Mouse (Mus musculus) forebrain, embryonic 12.5 days (tissue): ENCODE data around the gene Fryl. TPM values are rescaled to one million over a fixed set of nuclear protein-coding genes. Genes with fewer than 3 reads are reported as not detected.

ENCODE experiments used
- ATAC-seq: fragments of 200-750 bp; cut with Nextera tagmentation; 2 replicates; pipeline ENCODE4 v1.8.0; 2017; ENCODE audit warnings: moderate TSS enrichment; ENCODE audit not compliant: low FRiP score
- H3K27ac ChIP-seq: fragments of 300-500 bp; sonication (generic); 2 replicates; pipeline ENCODE4 v1.5.1; 2016; ENCODE audit warnings: mild to moderate bottlenecking
- H3K27me3 ChIP-seq: fragments of 300-500 bp; sonication (generic); 2 replicates; pipeline ENCODE4 v1.6.1; 2016; ENCODE audit warnings: mild to moderate bottlenecking
- H3K36me3 ChIP-seq: fragments of 300-500 bp; sonication (generic); replicated peaks from 2 replicates; pipeline ENCODE4 v1.6.1; 2016; ENCODE audit warnings: mild to moderate bottlenecking
- H3K4me1 ChIP-seq: fragments of 300-500 bp; sonication (generic); 2 replicates; pipeline ENCODE4 v1.6.1; 2016
- H3K4me2 ChIP-seq: fragments of 300-500 bp; sonication (generic); 2 replicates; pipeline ENCODE4 v1.6.1; 2016; ENCODE audit warnings: mild to moderate bottlenecking, moderate library complexity
- H3K4me3 ChIP-seq: fragments of 300-500 bp; sonication (generic); replicated peaks from 2 replicates; pipeline ENCODE4 v1.5.1; 2016; ENCODE audit warnings: mild to moderate bottlenecking
- H3K9ac ChIP-seq: fragments of 300-500 bp; sonication (generic); 2 replicates; pipeline ENCODE4 v1.6.1; 2016; ENCODE audit warnings: mild to moderate bottlenecking
- H3K9me3 ChIP-seq: fragments of 300-500 bp; sonication (generic); 2 replicates; pipeline ENCODE4 v1.6.1; 2016
- WGBS: fragments of 180-500 bp; shearing (Covaris S2); methylation state at CpG from one replicate; pipeline ENCODE4 v1.1.7; 2016; 5-methylcytosine and 5-hydroxymethylcytosine counted together
- polyA plus RNA-seq: library from polyadenylated mRNA; unstranded; fragments of >200 nt; fragmentation: Nextera tagmentation; extraction: Ambion mirVana; gene quantifications from 2 replicates; pipeline ENCODE4 v1.2.1, GENCODE M21; 2016

Gene Fryl
- polyA plus RNA-seq, 1 experiment from 2014 or later: 53.4 TPM

GRCm38 (mm10) chr5:73185424-73185823, 71.0 kb downstream of the Fryl start:
- no peak overlapping the region for H3K9ac ChIP-seq
- WGBS: 92% methylated on average over 4 of the region's 4 CpGs

GRCm38 (mm10) chr5:73182701-73183447, 73.5 kb downstream of the Fryl start:
- H3K4me3 ChIP-seq: no peak overlapping the region
- H3K9me3 ChIP-seq: no peaks in the 10 kb centered on the region
- ATAC-seq: no peak
- H3K9ac ChIP-seq: no peak overlapping the region
- no peak overlapping the region for H3K27ac ChIP-seq
- no peaks in the 10 kb centered on the region for H3K36me3 ChIP-seq
- no peak overlapping the region for H3K4me2 ChIP-seq
- WGBS: 92% methylated on average over 12 of the region's 12 CpGs
- no peaks in the 10 kb centered on the region for H3K4me1 ChIP-seq
- H3K27me3 ChIP-seq: no peaks in the 10 kb centered on the region

More at GRCm38 (mm10) chr5:73185424-73185823, 71.0 kb downstream of the Fryl start:
- no peak overlapping the region for H3K4me2 ChIP-seq
- no peak for ATAC-seq
- 0 out of 2 replicates have a peak, but pooled peaks cover 3% of the 10 kb centered on the region for H3K4me1 ChIP-seq
- H3K9me3 ChIP-seq: no peaks in the 10 kb centered on the region
- no peak overlapping the region for H3K27ac ChIP-seq
- H3K36me3 ChIP-seq: peaks cover 3% of the 10 kb centered on the region; the same call in 1 of the 2 replicates
- no peak overlapping the region for H3K4me3 ChIP-seq
- no peaks in the 10 kb centered on the region for H3K27me3 ChIP-seq

GRCm38 (mm10) chr5:73182191-73182590, 74.2 kb downstream of the Fryl start:
- Histone ChIP-seq H3K4me2 (no peak overlapping the region), H3K36me3 (no peaks in the 10 kb centered on the region), H3K27me3 (no peaks in the 10 kb centered on the region), H3K4me3 (no peak overlapping the region), H3K9ac (no peak overlapping the region), H3K4me1 (no peaks in the 10 kb centered on the region), H3K9me3 (no peaks in the 10 kb centered on the region), H3K27ac (no peak overlapping the region)
- ATAC-seq: no peak
- 74% methylated on average over 9 of the region's 9 CpGs for WGBS

GRCm38 (mm10) chr5:73176294-73176693, 80.1 kb downstream of the Fryl start:
- no peak overlapping the region for H3K27ac ChIP-seq
- peaks cover 10% of the 10 kb centered on the region for H3K4me1 ChIP-seq
- no peak for ATAC-seq
- 77% methylated on average over 4 of the region's 4 CpGs for WGBS
- no peaks in the 10 kb centered on the region for H3K27me3 ChIP-seq
- no peak overlapping the region for H3K4me3 ChIP-seq
- no peaks in the 10 kb centered on the region for H3K9me3 ChIP-seq
- H3K9ac ChIP-seq: no peak overlapping the region
- no peak overlapping the region for H3K4me2 ChIP-seq
- no peaks in the 10 kb centered on the region for H3K36me3 ChIP-seq

GRCm38 (mm10) chr5:73175377-73176147, 80.9 kb downstream of the Fryl start:
- WGBS: 92% methylated on average over 12 of the region's 12 CpGs
- ATAC-seq: no peak
- no peaks in the 10 kb centered on the region for H3K36me3 ChIP-seq
- H3K27me3 ChIP-seq: no peaks in the 10 kb centered on the region
- H3K4me1 ChIP-seq: peaks cover 13% of the 10 kb centered on the region
- no peak overlapping the region for H3K4me3 ChIP-seq
- H3K9ac ChIP-seq: no peak overlapping the region
- H3K4me2 ChIP-seq: no peak overlapping the region
- no peaks in the 10 kb centered on the region for H3K9me3 ChIP-seq
- H3K27ac ChIP-seq: no peak overlapping the region

- 72% methylated on average over 12 of the region's 12 CpGs for WGBS
- H3K27ac ChIP-seq: no peak overlapping the region
- no peak overlapping the region for H3K4me3 ChIP-seq
- H3K9me3 ChIP-seq: no peaks in the 10 kb centered on the region
- no peak overlapping the region for H3K9ac ChIP-seq
- H3K4me1 ChIP-seq: peaks cover 24% of the 10 kb centered on the region
- no peak for ATAC-seq
- H3K27me3 ChIP-seq: no peaks in the 10 kb centered on the region
- H3K36me3 ChIP-seq: no peaks in the 10 kb centered on the region
- H3K4me2 ChIP-seq: no peak overlapping the region
These were observed 84.4 kb downstream of the Fryl start for GRCm38 (mm10) chr5:73171876-73172480.

GRCm38 (mm10) chr5:73171203-73171602, 85.2 kb downstream of the Fryl start:
- no peak overlapping the region for H3K27ac ChIP-seq
- no peaks in the 10 kb centered on the region for H3K9me3 ChIP-seq
- peaks cover 18% of the 10 kb centered on the region for H3K4me1 ChIP-seq
- no peak; the same call in 1 of the 2 replicates for ATAC-seq
- H3K27me3 ChIP-seq: no peaks in the 10 kb centered on the region
- no peak overlapping the region for H3K4me2 ChIP-seq
- WGBS: 54% methylated on average over 1 of the region's 1 CpGs
- H3K9ac ChIP-seq: no peak overlapping the region
- H3K4me3 ChIP-seq: no peak overlapping the region
- no peaks in the 10 kb centered on the region for H3K36me3 ChIP-seq

- no peak overlapping the region for H3K27ac ChIP-seq
- H3K4me1 ChIP-seq: peaks cover 23% of the 10 kb centered on the region
- no peak overlapping the region for H3K4me3 ChIP-seq
- no peak overlapping the region for H3K4me2 ChIP-seq
- H3K9me3 ChIP-seq: no peaks in the 10 kb centered on the region
- no peaks in the 10 kb centered on the region for H3K27me3 ChIP-seq
- no peak overlapping the region for H3K9ac ChIP-seq
- 64% methylated on average over 5 of the region's 5 CpGs for WGBS
- H3K36me3 ChIP-seq: no peaks in the 10 kb centered on the region
- no peak for ATAC-seq
These were observed 87.6 kb downstream of the Fryl start for GRCm38 (mm10) chr5:73168769-73169272.

GRCm38 (mm10) chr5:73167976-73168768, 88.2 kb downstream of the Fryl start:
- H3K4me1 ChIP-seq: peaks cover 28% of the 10 kb centered on the region
- H3K4me2 ChIP-seq: no peak overlapping the region
- H3K27ac ChIP-seq: peak overlapping the region; percentile 31; the same call in 1 of the 2 replicates

GRCm38 (mm10) chr5:73163970-73164369, 92.4 kb downstream of the Fryl start:
- 18% methylated on average over 6 of the region's 6 CpGs for WGBS
- H3K9me3 ChIP-seq: no peaks in the 10 kb centered on the region
- H3K4me3 ChIP-seq: no peak overlapping the region
- no peak overlapping the region for H3K4me2 ChIP-seq
- H3K27me3 ChIP-seq: no peaks in the 10 kb centered on the region
- H3K4me1 ChIP-seq: peaks cover 27% of the 10 kb centered on the region
- no peak overlapping the region for H3K9ac ChIP-seq
- ATAC-seq: no peak
- H3K27ac ChIP-seq: 0 out of 2 replicates have a peak overlapping the region, but pooled peaks have one; percentile 25
- H3K36me3 ChIP-seq: no peaks in the 10 kb centered on the region

More at GRCm38 (mm10) chr5:73167976-73168768, 88.2 kb downstream of the Fryl start:
- Histone ChIP-seq H3K36me3 (no peaks in the 10 kb centered on the region), H3K4me3 (no peak overlapping the region), H3K9me3 (no peaks in the 10 kb centered on the region), H3K27me3 (no peaks in the 10 kb centered on the region), H3K9ac (no peak overlapping the region)
- ATAC-seq: no peak
- 77% methylated on average over 18 of the region's 18 CpGs for WGBS

- WGBS: 86% methylated on average over 2 of the region's 2 CpGs
- no peaks in the 10 kb centered on the region for H3K36me3 ChIP-seq
- H3K4me2 ChIP-seq: no peak overlapping the region
- peaks cover 18% of the 10 kb centered on the region for H3K4me1 ChIP-seq
- peak overlapping the region; percentile 54; the same call in 1 of the 2 replicates for H3K27ac ChIP-seq
- no peaks in the 10 kb centered on the region for H3K9me3 ChIP-seq
- H3K4me3 ChIP-seq: no peak overlapping the region
- no peak overlapping the region for H3K9ac ChIP-seq
- H3K27me3 ChIP-seq: no peaks in the 10 kb centered on the region
- ATAC-seq: no peak
These were observed 93.9 kb downstream of the Fryl start for GRCm38 (mm10) chr5:73162492-73162891.
